Mouse (Mus musculus): ENCODE measurements around the gene Mus81. TPM values are rescaled to one million over a fixed set of nuclear protein-coding genes. Genes with fewer than 3 reads are reported as not detected.
"Not testable (repeated sequence)": the region's sequence is repeated elsewhere in the genome, so short reads cannot be mapped to it uniquely, and the experiment has no call there.

Mus81 gene
- 10 to 100 TPM; 16.9 to 24.2 TPM for total RNA-seq (2021)
- long read RNA-seq, experiment 1, transcript Mus81-202 (16 exons, 2,067 nt), result major isoform, 21 of 27 reads
- long read RNA-seq, experiment 1, partial matches to known transcripts, result 0 of 27 reads
- long read RNA-seq, experiment 1, other reads (novel, unspliced or antisense), result 5 of 27 reads
- long read RNA-seq, experiment 2, transcript Mus81-202 (16 exons, 2,067 nt), result major isoform, 8 of 12 reads
- long read RNA-seq, experiment 2, partial matches to known transcripts, result 1 of 12 reads
- long read RNA-seq, experiment 2, other reads (novel, unspliced or antisense), result 3 of 12 reads

- peak; percentile 98 to 99 for DNase-seq
These were observed at the start of gene Mus81 for GRCm38 (mm10) chr19:5487768-5488550. TSS of gene Mus81 (minus strand) at chr19:5488402.

GRCm38 (mm10) chr19:5532520-5532919 is 44.3 kb upstream of the Mus81 start:
- DNase-seq, result no peak

DNA sequence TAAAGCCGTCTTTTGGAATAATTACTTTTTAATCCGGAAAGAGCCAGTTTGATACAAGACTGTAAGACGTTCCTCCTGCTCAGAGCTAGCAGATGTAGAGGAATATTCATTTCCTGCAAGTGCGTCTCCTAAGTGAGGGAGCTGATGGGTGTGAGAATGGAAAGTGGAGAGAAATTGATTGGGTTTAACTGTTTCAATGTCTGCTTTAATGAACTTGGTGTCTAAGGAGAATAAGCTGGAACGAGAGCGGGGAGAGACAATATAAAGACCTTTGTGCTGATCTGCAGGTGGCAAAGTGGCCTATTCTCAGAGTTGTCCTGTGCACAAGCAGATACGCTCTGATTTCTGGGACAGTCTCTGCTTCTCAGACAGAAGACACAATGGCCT is 41.9 kb upstream of the Mus81 start:
- DNase-seq, result no peak

GRCm38 (mm10) chr19:5529325-5530137 is 41.3 kb upstream of the Mus81 start:
- peak; percentile 96 to 99 for DNase-seq

DNA sequence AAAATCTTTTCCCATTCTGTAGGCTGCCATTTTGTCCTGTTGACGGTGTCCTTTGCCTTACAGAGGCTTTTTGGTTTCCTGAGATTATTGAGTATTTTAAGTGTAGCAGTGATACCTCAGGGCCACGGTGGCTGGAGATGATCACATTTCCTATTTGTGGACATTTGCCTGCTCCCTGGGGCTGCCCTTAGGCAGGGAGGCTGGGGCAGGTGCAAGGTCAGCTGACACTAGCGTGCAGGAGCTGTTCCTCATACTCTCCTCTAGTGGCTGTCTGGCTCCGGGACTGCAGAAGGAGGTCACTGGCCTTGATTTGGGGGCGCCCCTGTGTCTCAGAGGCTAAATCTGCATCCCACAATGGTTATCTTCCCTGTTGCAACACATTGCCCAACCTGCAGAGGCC is 37.0 kb upstream of the Mus81 start:
- no peak for DNase-seq

DNA sequence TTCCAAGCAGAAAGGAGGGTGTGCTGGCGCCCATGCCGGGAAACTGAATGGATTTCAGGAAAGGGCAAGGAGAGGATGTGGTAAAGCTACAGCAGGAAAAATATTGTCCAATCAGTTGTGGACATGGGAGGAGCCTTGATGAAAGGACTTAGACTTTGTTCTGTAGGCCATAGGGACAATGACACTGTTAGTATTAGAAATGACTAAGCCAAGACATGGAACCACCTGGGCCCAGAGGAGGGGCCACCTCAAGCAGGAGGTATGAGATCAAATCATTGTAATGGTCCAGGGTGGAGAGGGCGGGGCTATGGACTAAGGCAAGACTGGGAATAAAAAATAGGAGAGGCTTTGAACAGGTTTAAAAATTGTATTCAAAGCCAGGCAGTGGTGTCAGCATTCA is 30.5 kb upstream of the Mus81 start:
- DNase-seq, result no peak

DNA sequence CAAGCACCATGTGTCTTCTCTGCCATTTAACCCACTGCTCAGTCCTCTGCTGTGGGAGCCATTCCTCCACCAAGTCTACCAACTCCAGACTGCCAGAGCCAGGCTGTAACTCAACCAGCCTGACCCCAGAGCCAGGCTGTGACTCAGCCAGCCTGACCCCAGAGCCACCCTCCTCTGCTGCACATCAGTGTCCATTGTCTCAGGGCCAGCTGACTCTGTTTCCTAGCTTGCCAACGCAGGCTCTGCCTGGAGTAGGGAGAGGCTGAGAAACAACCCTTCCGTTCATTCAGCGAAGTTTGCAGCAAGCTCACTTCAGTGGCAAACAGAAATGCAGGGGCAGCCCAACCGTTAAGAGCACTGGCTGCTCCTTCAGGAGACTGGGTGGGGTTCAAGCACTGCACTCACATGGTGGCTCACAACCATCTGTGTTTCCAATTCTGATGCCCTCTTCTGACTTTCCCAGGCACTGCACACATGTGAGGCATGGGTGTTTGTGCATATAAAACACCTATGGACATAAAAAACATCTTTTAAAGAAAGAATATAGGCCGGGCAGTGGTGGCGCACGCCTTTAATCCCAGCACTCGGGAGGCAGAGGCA is 28.8 kb upstream of the Mus81 start:
- no peak for DNase-seq

GRCm38 (mm10) chr19:5515840-5516777 is 27.9 kb upstream of the Mus81 start:
- DNase-seq, result no peak

- DNase-seq, result no peak
These were observed 24.8 kb upstream of the Mus81 start for GRCm38 (mm10) chr19:5513005-5513349.

DNA sequence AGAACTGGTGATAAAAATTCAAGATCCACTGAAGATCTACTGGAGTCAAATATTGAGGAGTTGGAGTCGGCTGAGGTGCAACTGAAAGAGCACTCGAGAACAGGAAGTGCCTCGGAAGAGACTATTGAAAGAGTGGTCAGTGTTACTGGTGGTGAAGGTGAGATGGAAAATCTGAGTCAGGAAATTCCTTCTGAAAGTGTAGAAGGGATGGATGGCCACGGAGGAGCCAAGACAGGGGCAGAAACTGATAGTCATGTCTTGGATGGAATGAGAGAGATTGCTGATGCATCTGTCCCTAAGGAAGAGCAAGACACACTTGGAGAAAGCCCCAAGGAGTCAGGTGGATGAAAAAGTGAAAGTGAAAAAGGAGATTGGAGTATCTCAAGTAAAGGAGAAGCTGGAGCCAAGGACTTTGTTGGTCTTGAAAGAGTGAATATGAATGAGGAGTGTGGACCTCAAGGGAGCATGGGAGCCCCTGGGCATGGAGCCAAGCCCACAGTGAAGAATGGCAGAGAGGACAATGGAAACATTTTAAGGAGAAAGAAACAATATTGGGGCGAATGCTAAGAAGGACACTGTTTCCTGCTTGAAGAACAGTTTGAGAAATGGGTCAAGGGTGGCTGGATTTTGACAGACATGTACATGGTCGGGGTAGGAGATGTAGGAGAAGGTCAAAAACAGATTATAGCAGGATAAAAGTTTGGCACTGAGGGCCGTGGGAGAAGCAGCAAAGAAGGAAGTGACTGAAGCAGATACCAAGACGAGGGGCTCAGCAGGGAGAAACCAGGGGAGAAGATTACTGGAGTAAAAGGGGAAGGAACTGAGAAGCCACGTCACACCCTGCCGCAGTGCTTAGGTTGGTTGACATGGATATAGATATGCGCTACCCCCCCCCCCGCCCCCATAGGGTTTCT is 24.1 kb upstream of the Mus81 start:
- DNase-seq, result peak; percentile 17 to 30

- DNase-seq, result no peak
These were observed 23.0 kb upstream of the Mus81 start for GRCm38 (mm10) chr19:5511074-5511632.

GRCm38 (mm10) chr19:5510031-5511026 is 22.1 kb upstream of the Mus81 start, which contains the start of gene Snx32:
TSS of gene Snx32 (minus strand) at chr19:5510538.
- DNase-seq, result peak; percentile 97 to 99

- DNase-seq, result no peak
These were observed 15.5 kb upstream of the Mus81 start, which contains the start of gene 1700020D05Rik for GRCm38 (mm10) chr19:5503687-5504086. TSS of gene 1700020D05Rik (minus strand) at chr19:5503787.

DNA sequence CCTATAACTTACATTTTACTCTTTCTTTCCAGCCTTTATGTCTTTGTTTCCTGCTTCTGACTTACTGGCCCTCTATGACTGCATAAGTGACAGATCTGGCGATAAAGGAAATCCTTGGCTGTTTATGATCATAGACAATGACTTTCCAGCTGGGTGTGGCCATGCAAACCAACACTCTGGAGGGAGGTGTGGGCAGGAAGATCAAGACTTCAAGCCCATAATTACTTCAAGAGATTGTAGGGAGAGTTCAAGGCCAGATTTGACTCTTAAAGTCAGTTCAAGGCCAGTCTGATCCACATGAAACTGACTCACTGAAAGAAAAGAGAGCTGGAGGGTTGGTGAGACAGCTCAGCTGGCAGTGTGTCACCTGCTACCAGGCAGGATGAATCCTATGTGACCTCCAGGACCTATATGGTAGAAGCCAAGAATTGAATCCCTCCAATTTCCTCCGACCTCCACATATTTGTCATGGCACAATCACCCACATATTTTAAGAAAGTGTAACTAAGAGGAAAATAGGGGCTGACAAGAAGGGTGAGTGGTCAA is 12.2 kb upstream of the Mus81 start:
- DNase-seq, result no peak

GRCm38 (mm10) chr19:5496052-5496370 is 7.8 kb upstream of the Mus81 start:
- DNase-seq, result no peak

DNA sequence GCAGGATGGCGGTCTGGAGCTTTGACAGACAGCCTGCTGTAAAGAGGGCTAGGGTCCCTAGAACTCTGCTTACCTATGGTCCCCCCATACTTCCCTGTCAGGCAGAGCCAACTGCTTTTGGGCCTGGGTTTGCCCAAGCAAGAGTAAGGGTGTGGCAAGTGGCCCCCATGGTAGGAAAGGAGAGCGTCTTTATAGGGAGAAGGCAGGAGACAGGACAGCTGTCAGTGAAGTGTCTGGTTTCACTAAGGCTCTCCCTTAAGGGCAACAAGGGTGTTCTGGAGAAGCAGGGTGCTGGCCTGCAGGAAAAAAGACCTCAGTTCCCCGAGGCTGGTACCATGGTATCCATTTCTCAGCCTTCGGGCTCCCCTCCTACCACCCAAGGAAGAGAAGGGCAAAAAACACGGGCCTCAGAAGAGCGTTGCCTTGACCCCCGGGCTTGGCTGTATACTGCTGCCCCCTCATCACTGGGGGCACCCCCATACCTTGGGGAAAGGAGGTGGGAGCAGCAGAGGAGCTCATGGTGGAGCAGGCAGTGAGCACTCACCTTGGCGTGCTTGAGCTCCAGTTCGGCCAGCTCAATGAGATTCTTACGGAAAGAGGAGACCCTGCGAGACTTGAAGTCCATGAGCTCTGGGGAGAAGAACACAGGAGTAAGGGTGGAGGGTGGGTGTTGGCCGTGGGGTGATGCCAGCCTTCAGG is 7.3 kb upstream of the Mus81 start:
- DNase-seq, result no peak

- no peak for DNase-seq
These were observed 6.1 kb upstream of the Mus81 start for GRCm38 (mm10) chr19:5494314-5494713.

GRCm38 (mm10) chr19:5493301-5493721 is 5.1 kb upstream of the Mus81 start:
- not testable (repeated sequence) for DNase-seq
